ENCODE assay signal across 29 mouse cellular contexts in genomic region chr13:13795166-13795832, GRCm38 (mm10). TPM values are rescaled to one million over a fixed set of nuclear protein-coding genes. Genes with fewer than 3 reads are reported as not detected.
DNase-seq lines count a peak whose midpoint lies in the region; ATAC-seq and TF ChIP-seq lines count a peak whose summit lies in the region.
"Had no signal": no experiment of that assay in that cellular context is flagged by ENCODE, and none has a peak within 500 bp of the region (broad histone marks: within the 10 kb centered on the region; RNA-seq: fewer than 3 reads in every experiment).

No protein-coding gene starts in this region.

- no peak overlapping the region for H3K9ac ChIP-seq in ES-E14 (ENCODE audit: insufficient read depth, low read depth, low read length, poor library complexity, severe bottlenecking)
- H3K9ac ChIP-seq in forebrain, embryonic 12.5 days: no peak overlapping the region
- H3K9ac ChIP-seq: embryonic facial prominence, embryonic 13.5 days; forebrain, embryonic 13.5 days; heart, embryonic 13.5 days; hindbrain, embryonic 12.5 days; hindbrain, embryonic 15.5 days had no signal

- no peaks in the 10 kb centered on the region for H3K27me3 ChIP-seq in hindbrain, embryonic 10.5 days (ENCODE audit: insufficient read depth, poor library complexity, severe bottlenecking)
- H3K27me3 ChIP-seq in forebrain, embryonic 12.5 days: no peaks in the 10 kb centered on the region
- H3K27me3 ChIP-seq: embryonic facial prominence, embryonic 13.5 days; forebrain, embryonic 13.5 days; heart, embryonic 13.5 days; hindbrain, embryonic 12.5 days; hindbrain, embryonic 15.5 days had no signal

- peaks cover 3 to 7% of the 10 kb centered on the region in 2 experiments; a peak in 1 of 4 replicates for H3K4me1 ChIP-seq in ES-E14 (ENCODE audit: control insufficient read depth in 2 of 2, insufficient read depth in 2 of 2, low read length in 2 of 2, poor library complexity in 1 of 2)
- H3K4me1 ChIP-seq in olfactory bulb, adult 2 months (ENCODE audit: control insufficient read depth, insufficient read depth, low read length): peaks cover 27% of the 10 kb centered on the region
- H3K4me1 ChIP-seq in hindbrain, embryonic 10.5 days (replicated peaks): 0 out of 2 replicates have a peak, but pooled peaks cover 3% of the 10 kb centered on the region
- H3K4me1 ChIP-seq in forebrain, embryonic 12.5 days: no peaks in the 10 kb centered on the region
- H3K4me1 ChIP-seq: embryonic facial prominence, embryonic 10.5 days; embryonic facial prominence, embryonic 13.5 days; forebrain, embryonic 13.5 days; heart, embryonic 10.5 days; heart, embryonic 13.5 days; hindbrain, embryonic 12.5 days; hindbrain, embryonic 15.5 days had no signal

- DNase-seq in ES-E14 (ENCODE audit: low read depth, low spot score): no peak
- peak; percentile 92 for DNase-seq in MEL-GATA-1-ER (ENCODE audit: extremely low read depth, low read depth)
- no peak for DNase-seq in hindbrain, embryonic 10.5 days (ENCODE audit: low spot score)
- DNase-seq in left cerebral cortex, adult 11 months (ENCODE audit: low spot score): no peak
- DNase-seq in thymus, postnatal 14 days: no peak
- DNase-seq: adrenal gland, adult 2 months; adrenal gland, postnatal 14 days; cerebellum, adult 11 months; cerebellum, adult 2 months; cerebellum, adult 9-11 months; cerebellum, postnatal 25 days; embryo, embryonic 11 days; gastrocnemius, postnatal 10 days; gastrocnemius, postnatal 36 days; heart, adult 2 months; heart, postnatal 14 days; heart, postnatal 4 days had no signal

- ATAC-seq in common myeloid progenitor, adult 5-6 weeks (replicated peaks; ENCODE audit: low read depth, poor library complexity, severe bottlenecking): peak; percentile 71
- ATAC-seq in forebrain, embryonic 12.5 days (ENCODE audit: low FRiP score): no peak
- ATAC-seq: forebrain, embryonic 13.5 days; forebrain, embryonic 16.5 days had no signal

- H3K4me2 ChIP-seq in forebrain, embryonic 12.5 days: no peak overlapping the region
- H3K4me2 ChIP-seq: embryonic facial prominence, embryonic 13.5 days; forebrain, embryonic 13.5 days; heart, embryonic 13.5 days; hindbrain, embryonic 12.5 days; hindbrain, embryonic 15.5 days had no signal

- WGBS in olfactory bulb, adult 2 months: 23% methylated on average over 5 of the region's 5 CpGs
- 31% methylated on average over 5 of the region's 5 CpGs for WGBS in hindbrain, embryonic 10.5 days
- 30% methylated on average over 5 of the region's 5 CpGs for WGBS in forebrain, embryonic 12.5 days

- no peak for TF ChIP-seq CTCF in olfactory bulb, adult 2 months (IDR thresholded peaks at IDR 0.05; ENCODE audit: insufficient read depth, low read depth, low read length)

- in situ Hi-C loops in ES-E14 (cut with MboI; ENCODE audit: low sequenced_read_pairs in 2 of 2, unreplicated experiment in 2 of 2): no loop called here

- H3K9me3 ChIP-seq in ES-E14 (ENCODE audit: control insufficient read depth, insufficient read depth, low read depth, low read length): no peaks in the 10 kb centered on the region
- H3K9me3 ChIP-seq in hindbrain, embryonic 10.5 days: no peaks in the 10 kb centered on the region
- no peaks in the 10 kb centered on the region for H3K9me3 ChIP-seq in forebrain, embryonic 12.5 days
- H3K9me3 ChIP-seq: embryonic facial prominence, embryonic 10.5 days; embryonic facial prominence, embryonic 13.5 days; forebrain, embryonic 13.5 days; heart, embryonic 10.5 days; heart, embryonic 13.5 days; hindbrain, embryonic 12.5 days; hindbrain, embryonic 15.5 days had no signal

- TF ChIP-seq POLR2A in olfactory bulb, adult 2 months (IDR thresholded peaks at IDR 0.05; ENCODE audit: insufficient read depth, low read depth, low read length): no peak

- no peak overlapping the region for H3K4me3 ChIP-seq in ES-E14 (ENCODE audit: insufficient read depth in 1 of 2, low read depth in 1 of 2, low read length in 2 of 2, poor library complexity in 1 of 2, severe bottlenecking in 1 of 2)
- H3K4me3 ChIP-seq in olfactory bulb, adult 2 months (ENCODE audit: insufficient read depth, low read depth, low read length): no peak overlapping the region
- no peak overlapping the region for H3K4me3 ChIP-seq in hindbrain, embryonic 10.5 days
- H3K4me3 ChIP-seq in forebrain, embryonic 12.5 days (replicated peaks): no peak overlapping the region
- H3K4me3 ChIP-seq: embryonic facial prominence, embryonic 10.5 days; embryonic facial prominence, embryonic 13.5 days; erythroblast, embryonic 14.5 days; forebrain, embryonic 13.5 days; heart, adult 2 months; heart, embryonic 10.5 days; heart, embryonic 13.5 days; hindbrain, embryonic 12.5 days; hindbrain, embryonic 15.5 days had no signal

- no peaks in the 10 kb centered on the region for H3K36me3 ChIP-seq in ES-E14 (ENCODE audit: control insufficient read depth, insufficient read depth, low read length, poor library complexity, severe bottlenecking)
- no peaks in the 10 kb centered on the region for H3K36me3 ChIP-seq in hindbrain, embryonic 10.5 days
- no peaks in the 10 kb centered on the region for H3K36me3 ChIP-seq in forebrain, embryonic 12.5 days (replicated peaks)
- H3K36me3 ChIP-seq: embryonic facial prominence, embryonic 10.5 days; embryonic facial prominence, embryonic 13.5 days; heart, embryonic 10.5 days; heart, embryonic 13.5 days; hindbrain, embryonic 12.5 days; hindbrain, embryonic 15.5 days had no signal

- H3K27ac ChIP-seq in ES-E14 (ENCODE audit: insufficient read depth, low read depth, low read length, poor library complexity, severe bottlenecking): no peak overlapping the region
- peak overlapping the region; percentile 41 for H3K27ac ChIP-seq in olfactory bulb, adult 2 months (ENCODE audit: insufficient read depth, low read depth, low read length)
- no peak overlapping the region for H3K27ac ChIP-seq in hindbrain, embryonic 10.5 days
- H3K27ac ChIP-seq in forebrain, embryonic 12.5 days: no peak overlapping the region
- H3K27ac ChIP-seq: embryonic facial prominence, embryonic 10.5 days; embryonic facial prominence, embryonic 13.5 days; forebrain, embryonic 13.5 days; heart, adult 2 months; heart, embryonic 10.5 days; heart, embryonic 13.5 days; hindbrain, embryonic 12.5 days; hindbrain, embryonic 15.5 days had no signal

TF ChIP-seq in ES-E14, 5 proteins besides CTCF, POLR2A, EP300 and RAD21:
- TF ChIP-seq CHD2 (IDR thresholded peaks at IDR 0.05; ENCODE audit: low read depth, low read length): 0 out of 2 replicates have a peak, but pooled peaks have one; percentile 45
- TF ChIP-seq MAFK (IDR thresholded peaks at IDR 0.05; ENCODE audit: insufficient read depth, low read depth, low read length): no peak
- no peak for TF ChIP-seq ZNF384 (IDR thresholded peaks at IDR 0.05; ENCODE audit: low read depth, low read length)
TF ChIP-seq in ES-E14: peak in this region for 1.

RNA-seq across cellular contexts. Expression of gene Gng4, which starts 11.4 kb away (rescaled TPM):
- not detected in 2 replicates for total RNA-seq in ES-E14 (2012; rRNA removed)
- not detected in 2 replicates for total RNA-seq in common myeloid progenitor, adult 5-6 weeks (2017)
- polyA plus RNA-seq in olfactory bulb, adult 2 months (2012; ENCODE audit: insufficient read depth, insufficient read length, low replicate concordance, missing spikeins): 369 and 482 TPM in 2 replicates
- polyA plus RNA-seq in hindbrain, embryonic 10.5 days (2016; fragmentation: Nextera tagmentation; extraction: Ambion mirVana): 1.7 and 2.9 TPM in 2 replicates
- 3.4 and 4.6 TPM in 2 replicates for polyA plus RNA-seq in forebrain, embryonic 12.5 days (2016; fragmentation: Nextera tagmentation; extraction: Ambion mirVana)
- polyA plus RNA-seq: erythroblast, embryonic 14.5 days had no signal

Comparison
In these comparisons a context has a peak if more than half of its experiments do, and no peak if none do; other contexts are left out.
1. RNA of gene Gng4, which starts 11.4 kb away (polyA plus RNA-seq): 369 to 482 TPM in olfactory bulb, adult 2 months; 3.4 to 4.6 TPM in forebrain, embryonic 12.5 days and 1.7 to 2.9 TPM in hindbrain, embryonic 10.5 days; every median in the first group is over 10 times any median in the second.